Mouse (Mus musculus) forebrain, embryonic 14.5 days (tissue): ENCODE measurements around the gene Myadm. TPM values are rescaled to one million over a fixed set of nuclear protein-coding genes. Genes with fewer than 3 reads are reported as not detected.
A peak's percentile ranks its signal among the peaks of the same experiment; 100 is the strongest.

ENCODE experiments used
- ATAC-seq: fragments of 200-750 bp; cut with Nextera tagmentation; 2 replicates; pipeline ENCODE4 v1.8.0; 2017; ENCODE audit warnings: mild to moderate bottlenecking, moderate library complexity
- DNase-seq: peaks from one replicate; pipeline ENCODE4 v3.0.0-alpha.2; 2015; ENCODE audit warnings: low spot score
- H3K27ac ChIP-seq: fragments of 300-500 bp; sonication (generic); 2 replicates; pipeline ENCODE4 v1.5.1; 2014; ENCODE audit warnings: low read depth, mild to moderate bottlenecking, control low read depth, low read length, moderate library complexity
- H3K27me3 ChIP-seq: fragments of 300-500 bp; sonication (generic); replicated peaks from 2 replicates; pipeline ENCODE4 v1.6.1; 2014; ENCODE audit warnings: low read length, control low read depth, mixed read lengths; ENCODE audit not compliant: control insufficient read depth, insufficient read depth
- H3K36me3 ChIP-seq: fragments of 300-500 bp; sonication (generic); 2 replicates; pipeline ENCODE4 v1.6.1; 2014; ENCODE audit warnings: low read length, control low read depth; ENCODE audit not compliant: control insufficient read depth, insufficient read depth
- H3K4me1 ChIP-seq: fragments of 300-500 bp; sonication (generic); 2 replicates; pipeline ENCODE4 v1.6.1; 2014; ENCODE audit warnings: antibody characterized with exemption, low read length, control low read depth; ENCODE audit not compliant: control insufficient read depth, insufficient read depth
- H3K4me2 ChIP-seq: fragments of 300-500 bp; sonication (generic); 2 replicates; pipeline ENCODE4 v1.6.1; 2014; ENCODE audit warnings: mild to moderate bottlenecking, control low read depth, low read length
- H3K4me3 ChIP-seq: fragments of 300-500 bp; sonication (generic); 2 replicates; pipeline ENCODE4 v1.5.1; 2014; ENCODE audit warnings: low read depth, low read length, control low read depth
- H3K9ac ChIP-seq: fragments of 300-500 bp; sonication (generic); 2 replicates; pipeline ENCODE4 v1.6.1; 2014; ENCODE audit warnings: mild to moderate bottlenecking, low read length, control low read depth, moderate library complexity
- H3K9me3 ChIP-seq: fragments of 300-500 bp; sonication (generic); replicated peaks from 2 replicates; pipeline ENCODE4 v1.6.1; 2016; ENCODE audit warnings: low read length, control low read depth, mixed read lengths; ENCODE audit not compliant: control insufficient read depth
- WGBS: fragments of 180-500 bp; shearing (Covaris S2); extraction: QIAGEN DNeasy Blood & Tissue Kit; methylation state at CpG from one replicate; pipeline ENCODE4 v1.1.7; 2014; 5-methylcytosine and 5-hydroxymethylcytosine counted together
- polyA plus RNA-seq: library from polyadenylated mRNA; unstranded; fragments of >200 nt; fragmentation: Nextera tagmentation; extraction: Ambion mirVana; gene quantifications from 2 replicates; pipeline ENCODE4 v1.2.1, GENCODE M21; 2014

The Myadm gene
- polyA plus RNA-seq, 1 experiment from 2014 or later, result 19.8 TPM

DNA sequence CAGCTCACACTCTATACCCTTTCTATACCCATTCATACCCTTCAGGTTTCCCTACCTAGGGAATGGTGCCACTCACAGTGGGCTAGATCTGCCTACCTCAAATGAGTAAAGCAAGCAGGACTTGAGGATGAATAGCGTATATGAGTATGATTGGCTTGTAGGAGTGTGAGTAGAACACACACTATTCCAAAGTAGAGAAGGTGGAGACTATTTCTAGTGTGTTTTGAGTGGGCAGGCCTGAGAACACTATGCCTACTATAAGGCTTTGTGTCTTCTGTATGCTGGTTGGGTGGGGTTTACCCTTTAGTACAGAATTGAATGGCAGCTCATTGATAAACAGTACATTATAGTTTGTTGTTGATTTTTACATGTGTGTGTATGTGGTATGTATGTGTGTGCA, 34.9 kb downstream of the Myadm start:
- H3K4me2 ChIP-seq, result no peak overlapping the region
- no peaks in the 10 kb centered on the region for H3K9me3 ChIP-seq
- DNase-seq, result no peak
- no peak overlapping the region for H3K4me3 ChIP-seq
- no peaks in the 10 kb centered on the region for H3K4me1 ChIP-seq
- no peak overlapping the region for H3K9ac ChIP-seq
- 85% methylated on average over 1 of the region's 1 CpGs for WGBS
- no peaks in the 10 kb centered on the region for H3K36me3 ChIP-seq
- no peak overlapping the region for H3K27ac ChIP-seq
- H3K27me3 ChIP-seq, result no peaks in the 10 kb centered on the region
- no peak for ATAC-seq

DNA sequence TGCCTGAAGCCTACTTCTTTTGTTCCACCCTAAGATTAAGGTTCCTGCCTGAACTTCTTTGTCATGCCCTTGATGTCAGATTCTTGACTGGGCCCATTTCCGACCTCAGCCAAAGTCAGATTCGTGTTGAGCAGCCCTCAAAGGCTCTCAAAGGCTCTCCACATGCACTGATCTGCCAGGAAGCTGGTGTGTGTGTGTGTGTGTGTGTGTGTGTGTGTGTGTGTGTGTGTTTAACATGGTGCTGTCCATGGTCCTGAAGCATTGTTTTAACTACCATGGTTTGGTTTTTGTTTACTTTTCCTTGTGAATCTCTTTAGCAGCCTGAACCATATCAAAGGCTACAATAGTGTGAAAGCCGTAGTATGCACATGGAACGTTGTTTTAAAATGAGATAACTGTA, 39.1 kb downstream of the Myadm start:
- ATAC-seq (no peak), DNase-seq (no peak)
- no peak overlapping the region for H3K27ac ChIP-seq
- no peak overlapping the region for H3K4me3 ChIP-seq
- no peaks in the 10 kb centered on the region for H3K9me3 ChIP-seq
- no peaks in the 10 kb centered on the region for H3K27me3 ChIP-seq
- H3K4me2 ChIP-seq, result no peak overlapping the region
- no peaks in the 10 kb centered on the region for H3K36me3 ChIP-seq
- no peak overlapping the region for H3K9ac ChIP-seq
- 77% methylated on average over 4 of the region's 4 CpGs for WGBS
- no peaks in the 10 kb centered on the region for H3K4me1 ChIP-seq

DNA sequence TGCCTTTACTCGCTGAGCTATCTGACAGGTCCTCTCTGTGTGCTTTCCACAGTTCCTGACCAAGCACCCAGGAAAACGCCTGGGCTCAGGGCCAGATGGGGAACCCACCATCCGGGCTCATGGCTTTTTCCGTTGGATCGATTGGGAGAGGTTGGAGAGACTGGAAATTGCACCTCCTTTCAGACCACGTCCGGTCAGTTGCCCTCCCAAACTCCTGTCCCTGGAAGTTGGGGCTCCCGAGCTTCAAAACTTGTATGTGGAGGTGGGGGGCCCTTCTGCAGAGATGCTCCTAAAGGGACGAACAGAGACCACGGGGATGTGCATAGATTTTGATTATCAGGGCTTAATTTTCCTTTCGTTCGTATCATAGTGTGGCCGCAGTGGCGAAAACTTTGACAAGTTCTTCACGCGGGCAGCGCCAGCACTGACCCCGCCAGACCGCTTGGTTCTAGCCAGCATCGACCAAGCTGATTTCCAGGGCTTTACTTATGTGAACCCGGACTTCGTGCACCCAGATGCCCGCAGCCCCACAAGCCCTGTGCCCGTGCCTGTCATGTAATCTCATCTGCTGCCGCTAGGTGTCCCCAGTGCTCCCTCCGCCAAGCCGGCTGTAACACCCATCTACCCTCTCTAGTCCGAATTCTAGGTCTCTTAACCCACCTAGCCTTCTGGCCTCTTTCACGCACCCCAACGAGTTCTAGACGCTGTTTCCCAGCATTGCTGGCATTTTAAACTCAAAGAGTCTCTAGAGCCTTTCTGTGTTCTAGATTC, 41.1 kb downstream of the Myadm start:
- no peak overlapping the region for H3K9ac ChIP-seq
- H3K36me3 ChIP-seq, result no peaks in the 10 kb centered on the region
- no peak overlapping the region for H3K27ac ChIP-seq
- DNase-seq (peak; percentile 78), ATAC-seq (no peak)
- 20% methylated on average over 31 of the region's 31 CpGs for WGBS
- peak overlapping the region; percentile 18; the same call in 1 of the 2 replicates for H3K4me2 ChIP-seq
- H3K9me3 ChIP-seq, result no peaks in the 10 kb centered on the region
- no peak overlapping the region for H3K4me3 ChIP-seq
- H3K4me1 ChIP-seq, result peaks cover 10% of the 10 kb centered on the region
- H3K27me3 ChIP-seq, result no peaks in the 10 kb centered on the region

DNA sequence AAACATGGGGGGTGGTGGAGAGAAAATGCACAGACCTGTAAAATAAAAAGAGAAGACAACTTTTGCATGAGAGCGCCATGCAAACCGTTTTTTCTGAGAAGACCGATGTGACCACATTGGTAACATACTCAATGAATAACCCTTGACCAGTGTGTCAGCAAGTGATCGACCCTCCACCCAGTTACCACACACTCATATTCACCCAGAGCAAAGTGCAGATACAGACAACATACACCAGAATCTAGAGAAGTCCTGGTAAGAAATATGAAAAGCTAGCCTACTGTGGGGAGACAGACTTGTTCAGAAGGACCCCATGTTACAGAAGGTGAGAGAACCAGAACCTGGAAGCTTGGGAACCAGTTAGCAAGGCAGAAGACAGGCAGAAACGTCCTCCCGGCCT, 42.3 kb downstream of the Myadm start:
- Histone ChIP-seq H3K27me3 (no peaks in the 10 kb centered on the region), H3K9ac (0 out of 2 replicates have a peak overlapping the region, but pooled peaks have one; percentile 21), H3K4me3 (peak overlapping the region; percentile 75), H3K9me3 (no peaks in the 10 kb centered on the region), H3K4me1 (peaks cover 10% of the 10 kb centered on the region), H3K4me2 (peak overlapping the region; percentile 60), H3K36me3 (no peaks in the 10 kb centered on the region), H3K27ac (no peak overlapping the region)
- ATAC-seq (peak; percentile 1; the same call in 1 of the 2 replicates), DNase-seq (no peak)
- WGBS, result 54% methylated on average over 6 of the region's 6 CpGs

DNA sequence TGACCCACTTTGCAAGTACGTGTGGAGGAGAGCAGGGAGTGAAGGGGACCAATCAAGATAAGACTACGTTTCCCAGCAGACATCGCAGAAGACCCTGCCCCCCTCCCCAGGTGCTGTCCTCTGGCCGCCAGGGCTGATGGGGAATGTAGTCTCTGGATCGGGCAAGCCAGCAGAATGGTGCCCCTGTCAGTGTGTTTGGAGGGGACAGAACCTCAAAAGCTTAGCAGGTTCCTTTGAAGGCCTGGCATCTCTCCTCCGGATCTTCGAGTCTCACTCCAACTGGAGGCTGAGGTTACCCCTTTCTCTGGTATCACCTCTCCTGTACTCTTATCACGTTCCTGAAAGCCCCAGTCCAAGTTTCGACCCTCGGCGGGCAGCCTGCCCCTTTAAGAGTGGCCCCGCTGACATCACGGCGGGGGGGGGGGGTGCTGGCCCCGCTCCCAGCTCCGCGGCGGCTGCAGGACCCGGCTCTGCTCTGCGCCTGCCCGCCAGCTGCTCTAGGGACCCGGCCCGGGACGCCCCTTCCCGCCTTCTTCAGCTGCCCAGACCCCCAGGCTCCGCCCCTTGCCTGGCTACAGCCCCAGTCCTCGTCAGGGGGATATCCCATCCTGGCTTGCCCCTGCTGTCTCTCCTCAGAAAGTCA, 42.8 kb downstream of the Myadm start:
- WGBS, result under 1% methylated on average over 27 of the region's 27 CpGs
- Histone ChIP-seq H3K9ac (peak overlapping the region; percentile 93), H3K36me3 (no peaks in the 10 kb centered on the region), H3K9me3 (no peaks in the 10 kb centered on the region), H3K4me1 (peaks cover 10% of the 10 kb centered on the region), H3K27me3 (no peaks in the 10 kb centered on the region), H3K4me3 (peak overlapping the region; percentile 75), H3K4me2 (peak overlapping the region; percentile 60), H3K27ac (peak overlapping the region; percentile 89)
- DNase-seq, result peak; percentile 94
- peak; percentile 94 for ATAC-seq

DNA sequence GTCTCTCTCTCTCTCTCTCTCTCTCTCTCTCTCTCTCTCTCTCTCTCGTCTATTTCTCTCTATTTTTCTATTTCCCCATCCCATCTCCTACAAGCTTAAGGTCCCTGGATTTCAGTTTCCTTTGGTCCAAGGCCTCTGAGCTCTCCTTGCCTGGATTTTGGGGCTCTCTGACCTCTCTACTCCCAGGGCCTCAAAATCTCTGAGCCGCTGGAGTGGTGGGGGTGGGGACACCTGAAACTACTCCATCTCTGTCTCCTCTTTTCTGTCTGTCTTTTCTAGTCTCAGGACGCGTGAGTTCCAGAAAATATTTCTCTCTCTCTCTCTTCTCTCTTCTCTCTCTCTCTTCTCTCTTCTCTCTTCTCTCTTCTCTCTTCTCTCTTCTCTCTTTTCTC, 43.3 kb downstream of the Myadm start:
- H3K9ac ChIP-seq, result peak overlapping the region; percentile 93
- WGBS, result 0% methylated on average over 4 of the region's 4 CpGs
- DNase-seq (no peak), ATAC-seq (peak; percentile 9; the same call in 1 of the 2 replicates)
- peaks cover 10% of the 10 kb centered on the region for H3K4me1 ChIP-seq
- H3K36me3 ChIP-seq, result no peaks in the 10 kb centered on the region
- peak overlapping the region; percentile 60 for H3K4me2 ChIP-seq
- no peaks in the 10 kb centered on the region for H3K9me3 ChIP-seq
- H3K27ac ChIP-seq, result peak overlapping the region; percentile 89
- peak overlapping the region; percentile 75 for H3K4me3 ChIP-seq
- H3K27me3 ChIP-seq, result no peaks in the 10 kb centered on the region

DNA sequence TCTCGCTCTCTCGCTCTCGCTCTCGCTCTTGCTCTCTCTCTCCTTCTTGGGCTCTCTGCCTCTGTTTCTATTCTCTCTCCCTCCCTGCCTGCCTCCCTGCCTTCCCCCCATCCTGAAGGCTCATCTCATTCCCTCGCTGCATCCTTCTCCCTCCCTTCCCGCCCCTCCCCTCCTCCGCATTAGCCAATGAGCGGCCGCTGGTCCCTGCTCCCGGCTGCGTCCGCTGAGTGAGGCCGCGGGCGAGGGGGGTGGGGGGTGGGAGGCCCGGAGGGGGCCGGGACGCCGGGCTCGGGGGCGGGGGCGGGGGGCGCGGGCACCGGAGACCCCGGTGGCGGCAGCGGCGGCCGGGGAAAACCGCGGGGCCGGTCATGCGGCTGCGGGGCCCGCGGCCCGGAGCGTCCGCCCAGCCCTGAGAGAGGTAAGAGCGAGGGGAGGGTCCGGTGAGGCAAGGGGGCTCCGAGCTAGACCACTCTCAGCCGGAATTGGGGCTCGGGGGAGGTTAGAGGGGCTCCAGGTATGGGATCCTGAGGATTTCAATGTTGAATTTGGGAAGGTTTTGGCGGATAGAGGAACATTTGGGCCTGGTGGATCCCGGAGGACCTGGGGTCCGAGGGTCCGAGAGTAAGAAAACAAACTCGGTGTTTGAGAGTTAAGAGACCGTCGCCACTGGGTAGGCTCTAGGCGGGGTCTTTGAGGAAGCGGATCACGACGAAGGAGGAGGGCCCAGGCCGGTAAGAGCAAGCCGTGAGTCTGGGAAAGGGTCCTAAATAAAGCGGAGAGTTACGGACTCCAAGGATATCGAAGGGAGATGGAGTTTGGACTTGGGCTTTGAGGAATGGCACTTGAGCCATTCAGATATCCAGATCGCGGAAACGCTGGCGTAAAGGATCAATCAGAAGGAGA, 44.0 kb downstream of the Myadm start, which contains the start of gene Cacng7:
Gene Cacng7, plus strand, starts transcription at position 337 of the 903 bp plus-strand sequence.
- Histone ChIP-seq H3K4me3 (peak within 1 kb of the TSS; percentile 75), H3K9me3 (no peaks in the 10 kb centered on the region), H3K4me2 (peak within 1 kb of the TSS; percentile 60), H3K4me1 (peaks cover 10% of the 10 kb centered on the region), H3K36me3 (peaks cover 2% of the 10 kb centered on the region; the same call in 1 of the 2 replicates), H3K27ac (peak within 1 kb of the TSS; percentile 89), H3K27me3 (no peaks in the 10 kb centered on the region), H3K9ac (peak within 1 kb of the TSS; percentile 93)
- DNase-seq (peak; percentile 90), ATAC-seq (peak; percentile 82)
- WGBS, result 1% methylated on average over 56 of the region's 65 CpGs

DNA sequence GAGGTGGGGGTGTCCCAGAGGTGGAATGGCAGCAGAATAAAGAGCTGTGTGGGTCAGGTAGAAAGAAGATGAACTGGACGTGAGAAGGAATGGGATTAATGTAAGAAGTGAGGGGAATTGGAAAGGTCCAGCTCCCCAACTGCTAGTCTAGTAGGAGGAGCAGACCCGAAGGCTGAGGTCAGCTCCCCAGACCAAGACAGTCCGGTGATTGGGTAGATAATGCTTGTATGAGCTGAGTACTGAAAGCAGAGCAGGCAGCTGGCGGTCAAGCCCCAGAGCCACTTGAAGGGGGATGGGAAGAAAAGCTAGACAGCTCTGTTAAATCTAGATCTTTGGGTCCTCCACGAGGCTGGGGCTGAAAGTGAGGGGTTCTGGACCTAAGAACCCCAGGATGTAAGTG, 44.7 kb downstream of the Myadm start:
- Histone ChIP-seq H3K4me2 (peak overlapping the region; percentile 60), H3K4me1 (peaks cover 10% of the 10 kb centered on the region), H3K27me3 (no peaks in the 10 kb centered on the region), H3K9ac (peak overlapping the region; percentile 93), H3K36me3 (peaks cover 2% of the 10 kb centered on the region; the same call in 1 of the 2 replicates), H3K27ac (peak overlapping the region; percentile 89; the same call in 1 of the 2 replicates), H3K9me3 (no peaks in the 10 kb centered on the region), H3K4me3 (peak overlapping the region; percentile 75)
- WGBS, result 5% methylated on average over 5 of the region's 5 CpGs
- DNase-seq (peak; percentile 3), ATAC-seq (no peak)
